Mouse (Mus musculus) left cerebral cortex, postnatal 4 days (tissue): ENCODE results near the gene Dvl3. TPM values are rescaled to one million over a fixed set of nuclear protein-coding genes. Genes with fewer than 3 reads are reported as not detected.
"Not testable (repeated sequence)": the region's sequence is repeated elsewhere in the genome, so short reads cannot be mapped to it uniquely, and the experiment has no call there.

Experiments used
- DNase-seq: peaks from one replicate; pipeline ENCODE4 v3.0.0-alpha.2; 2022
- intact Hi-C: fragments of 180-260 bp; cut with DNase I; formaldehyde crosslinking; loops from one replicate; pipeline ENCODE4 v1.15.1; 2025
- total RNA-seq, 2 experiments: library from RNA; stranded (reverse); gene quantifications; 2 replicates each; pipeline ENCODE4 v1.2.3; 2021

The Dvl3 gene
- total RNA-seq = 100 to 1,000 TPM; 103 to 108 TPM

GRCm38 (mm10) chr16:20516726-20517201 is at the start of gene Dvl3:
TSS of gene Dvl3 (plus strand) at chr16:20516982.
- peak; percentile 91 for DNase-seq
- intact Hi-C loops = no loop called here

- intact Hi-C loops = no loop called here
- no peak for DNase-seq
Measured at GRCm38 (mm10) chr16:20470981-20471380, 45.8 kb upstream of the Dvl3 start.

- intact Hi-C loops = no loop called here
Measured at GRCm38 (mm10) chr16:20471686-20472085, 45.1 kb upstream of the Dvl3 start.

GRCm38 (mm10) chr16:20473748-20474147 is 43.0 kb upstream of the Dvl3 start:
- intact Hi-C loops = no loop called here
- DNase-seq = no peak

More at GRCm38 (mm10) chr16:20471686-20472085, 45.1 kb upstream of the Dvl3 start:
- no peak for DNase-seq

GRCm38 (mm10) chr16:20474211-20474610 is 42.6 kb upstream of the Dvl3 start:
- intact Hi-C loops = no loop called here
- DNase-seq = no peak

GRCm38 (mm10) chr16:20474786-20475185 is 42.0 kb upstream of the Dvl3 start:
- no peak for DNase-seq
- intact Hi-C loops = no loop called here

- no peak for DNase-seq
- intact Hi-C loops = no loop called here
Measured at GRCm38 (mm10) chr16:20475335-20475734, 41.4 kb upstream of the Dvl3 start.

GRCm38 (mm10) chr16:20476857-20477256 is 39.9 kb upstream of the Dvl3 start:
- intact Hi-C loops = no loop called here
- DNase-seq = no peak

GRCm38 (mm10) chr16:20477270-20477669 is 39.5 kb upstream of the Dvl3 start:
- DNase-seq = no peak
- intact Hi-C loops = no loop called here

GRCm38 (mm10) chr16:20478504-20478903 is 38.3 kb upstream of the Dvl3 start:
- no peak for DNase-seq
- intact Hi-C loops = no loop called here

GRCm38 (mm10) chr16:20479026-20479760 is 37.6 kb upstream of the Dvl3 start:
- DNase-seq, intact Hi-C loops: not testable (repeated sequence)

- no peak for DNase-seq
- intact Hi-C loops = no loop called here
Measured at GRCm38 (mm10) chr16:20480115-20480514, 36.7 kb upstream of the Dvl3 start.

- intact Hi-C loops = no loop called here
- no peak for DNase-seq
Measured at GRCm38 (mm10) chr16:20481746-20482145, 35.0 kb upstream of the Dvl3 start.

GRCm38 (mm10) chr16:20483716-20484115 is 33.1 kb upstream of the Dvl3 start:
- intact Hi-C loops, DNase-seq: not testable (repeated sequence)

- intact Hi-C loops = no loop called here
- no peak for DNase-seq
Measured at GRCm38 (mm10) chr16:20485061-20485460, 31.7 kb upstream of the Dvl3 start.

- intact Hi-C loops = no loop called here
- no peak for DNase-seq
Measured at GRCm38 (mm10) chr16:20486048-20486447, 30.7 kb upstream of the Dvl3 start.

- intact Hi-C loops = no loop called here
Measured at GRCm38 (mm10) chr16:20488151-20488550, 28.6 kb upstream of the Dvl3 start.

GRCm38 (mm10) chr16:20488751-20489150 is 28.0 kb upstream of the Dvl3 start:
- DNase-seq, intact Hi-C loops: not testable (repeated sequence)

More at GRCm38 (mm10) chr16:20488151-20488550, 28.6 kb upstream of the Dvl3 start:
- no peak for DNase-seq

- intact Hi-C loops = no loop called here
- DNase-seq = no peak
Measured at GRCm38 (mm10) chr16:20489233-20489632, 27.5 kb upstream of the Dvl3 start.

- no peak for DNase-seq
- intact Hi-C loops = no loop called here
Measured at GRCm38 (mm10) chr16:20490581-20490980, 26.2 kb upstream of the Dvl3 start.

GRCm38 (mm10) chr16:20491301-20491700 is 25.5 kb upstream of the Dvl3 start:
- intact Hi-C loops = no loop called here
- no peak for DNase-seq

GRCm38 (mm10) chr16:20493452-20493851 is 23.3 kb upstream of the Dvl3 start:
- DNase-seq = no peak
- intact Hi-C loops = no loop called here
